Mouse (Mus musculus): ENCODE measurements around the gene Slc38a11. TPM values are rescaled to one million over a fixed set of nuclear protein-coding genes. Genes with fewer than 3 reads are reported as not detected.

Gene Slc38a11
- polyA plus RNA-seq, 1 experiment = 3.9 TPM

DNA sequence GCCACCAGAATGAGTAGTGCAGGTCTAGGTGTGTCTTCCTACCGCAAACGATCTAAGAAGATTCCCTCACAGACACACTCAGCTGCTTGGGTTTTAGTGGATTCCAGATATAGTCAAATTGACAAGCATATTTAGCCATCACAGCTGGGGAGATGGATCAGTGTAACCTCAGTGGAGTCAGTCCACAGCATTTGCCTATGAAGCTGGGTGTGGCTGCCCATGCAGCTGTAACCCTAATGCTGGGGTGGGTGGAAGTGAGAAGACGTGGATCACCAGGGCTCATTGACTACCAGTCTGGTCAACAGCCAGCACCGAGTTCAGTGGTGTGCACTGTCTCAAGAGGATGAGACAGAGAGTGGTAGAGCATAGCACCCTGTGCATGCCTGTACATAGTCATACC is 74.1 kb downstream of the Slc38a11 start:
- no peaks in the 10 kb centered on the region for H3K4me1 ChIP-seq (ENCODE audit: control insufficient read depth, insufficient read depth, low read length)
- no peak overlapping the region for H3K27ac ChIP-seq (ENCODE audit: insufficient read depth, low read length)
- H3K4me3 ChIP-seq (ENCODE audit: insufficient read depth, low read length) = no peak overlapping the region

DNA sequence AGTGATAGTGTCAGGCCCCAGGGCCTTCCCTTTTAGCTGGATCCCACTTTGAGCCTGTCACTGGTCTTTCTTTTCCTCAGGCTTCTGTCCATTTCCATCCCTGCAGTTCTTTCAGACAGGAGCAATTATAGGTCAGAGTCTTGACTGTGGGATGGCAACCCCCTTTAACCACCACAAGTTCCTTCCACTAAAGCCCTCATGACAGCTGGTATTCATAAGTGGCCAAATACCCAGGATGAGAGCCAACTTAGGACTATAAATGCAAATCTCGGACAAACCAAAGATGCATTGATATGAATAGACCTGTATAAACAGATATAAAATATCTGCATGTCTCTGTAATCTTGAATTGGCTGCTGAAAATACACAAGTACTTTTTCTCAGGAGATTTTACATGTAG is 75.1 kb downstream of the Slc38a11 start:
- no peak for TF ChIP-seq POLR2A (IDR thresholded peaks at IDR 0.05; ENCODE audit: extremely low read depth, insufficient read depth, low read length)
- no peak for TF ChIP-seq CTCF (IDR thresholded peaks at IDR 0.05; ENCODE audit: extremely low read depth, insufficient read depth, low read length)
- Histone ChIP-seq H3K4me1 (ENCODE audit: control insufficient read depth, insufficient read depth, low read length) (no peaks in the 10 kb centered on the region), H3K27ac (ENCODE audit: insufficient read depth, low read length) (no peak overlapping the region), H3K4me3 (ENCODE audit: insufficient read depth, low read length) (no peak overlapping the region)

More for the DNA sequence above, 74.1 kb downstream of the Slc38a11 start:
- TF ChIP-seq CTCF (IDR thresholded peaks at IDR 0.05; ENCODE audit: extremely low read depth, insufficient read depth, low read length) = no peak
- TF ChIP-seq POLR2A (IDR thresholded peaks at IDR 0.05; ENCODE audit: extremely low read depth, insufficient read depth, low read length) = no peak

DNA sequence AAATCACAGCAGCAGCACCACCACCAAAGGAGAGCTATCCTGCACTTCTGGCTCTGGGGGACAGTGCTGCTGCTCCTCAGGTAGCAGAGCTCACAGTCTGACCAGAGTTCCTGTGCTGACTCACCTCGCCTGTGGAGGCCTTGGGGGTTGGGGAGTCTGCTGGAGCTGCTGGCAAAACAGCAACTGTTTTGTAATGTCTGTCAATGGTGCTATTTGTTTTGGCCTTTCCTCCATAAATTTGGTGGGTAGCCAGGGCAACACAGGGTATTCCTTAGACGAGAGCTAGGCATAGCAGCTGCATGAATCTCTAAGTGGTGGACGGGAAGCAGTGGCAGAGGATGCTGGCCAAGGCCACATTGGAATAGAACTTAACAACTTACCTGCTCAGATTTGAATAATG is 78.5 kb downstream of the Slc38a11 start:
- Histone ChIP-seq H3K27ac (ENCODE audit: insufficient read depth, low read length) (no peak overlapping the region), H3K4me1 (ENCODE audit: control insufficient read depth, insufficient read depth, low read length) (no peaks in the 10 kb centered on the region), H3K4me3 (ENCODE audit: insufficient read depth, low read length) (no peak overlapping the region)
- TF ChIP-seq CTCF (IDR thresholded peaks at IDR 0.05; ENCODE audit: extremely low read depth, insufficient read depth, low read length) (no peak), POLR2A (IDR thresholded peaks at IDR 0.05; ENCODE audit: extremely low read depth, insufficient read depth, low read length) (no peak)

DNA sequence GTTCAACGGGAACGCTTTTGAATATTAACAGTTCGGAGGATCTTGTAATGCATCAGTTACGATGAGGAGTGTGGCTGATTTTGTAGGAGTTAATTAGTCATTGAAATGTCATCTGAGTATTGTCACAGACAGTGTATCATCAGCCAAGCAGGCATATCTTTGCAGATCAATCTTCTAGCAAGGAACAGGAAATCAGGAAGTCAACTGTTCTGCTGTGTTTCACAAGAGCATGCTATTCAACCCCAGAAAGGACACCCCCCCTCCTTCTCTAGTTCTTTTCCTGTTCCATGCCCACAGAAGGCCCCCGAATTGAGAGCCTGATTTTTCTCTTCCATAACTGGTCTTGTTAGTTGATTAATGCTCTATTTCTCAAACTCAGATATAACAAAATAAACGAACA is 80.9 kb downstream of the Slc38a11 start:
- no peak overlapping the region for H3K4me3 ChIP-seq (ENCODE audit: insufficient read depth, low read length)
- H3K27ac ChIP-seq (ENCODE audit: insufficient read depth, low read length) = no peak overlapping the region
- TF ChIP-seq POLR2A (IDR thresholded peaks at IDR 0.05; ENCODE audit: extremely low read depth, insufficient read depth, low read length) (no peak), CTCF (IDR thresholded peaks at IDR 0.05; ENCODE audit: extremely low read depth, insufficient read depth, low read length) (no peak)
- H3K4me1 ChIP-seq (ENCODE audit: control insufficient read depth, insufficient read depth, low read length) = no peaks in the 10 kb centered on the region

DNA sequence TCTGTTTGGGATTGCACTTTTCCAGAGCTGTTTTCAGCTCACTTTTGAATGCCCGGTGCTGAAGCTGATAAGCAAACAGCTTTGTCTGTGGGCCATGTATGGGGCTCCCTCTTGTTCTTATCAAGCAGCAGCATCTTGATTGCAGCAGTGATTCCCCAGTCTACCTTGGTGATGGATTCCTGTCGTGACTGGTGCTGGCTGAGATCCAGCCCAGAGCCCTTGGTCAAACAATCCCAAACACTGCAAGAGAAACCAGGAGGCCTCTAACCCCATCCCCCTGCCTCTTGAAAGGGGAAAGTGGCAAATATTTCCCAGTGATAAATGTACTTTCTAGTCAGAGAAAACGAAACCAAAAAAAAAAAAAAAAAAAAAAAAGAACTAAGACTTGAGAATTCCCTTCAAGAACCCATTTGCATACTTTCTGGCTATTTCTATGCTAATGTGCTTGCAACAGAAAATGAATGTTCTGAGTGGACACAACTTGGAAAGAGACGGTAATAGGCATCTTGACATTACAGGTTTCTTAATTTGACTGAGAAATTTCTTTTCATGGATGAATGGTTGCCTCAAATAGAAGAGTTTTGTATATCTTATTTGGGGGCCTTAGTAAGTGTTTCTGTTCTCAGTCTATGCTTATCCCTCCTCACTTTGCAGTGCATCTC is 84.7 kb downstream of the Slc38a11 start:
- H3K4me1 ChIP-seq (ENCODE audit: control insufficient read depth, insufficient read depth, low read length) = no peaks in the 10 kb centered on the region
- no peak overlapping the region for H3K4me3 ChIP-seq (ENCODE audit: insufficient read depth, low read length)
- no peak overlapping the region for H3K27ac ChIP-seq (ENCODE audit: insufficient read depth, low read length)
- TF ChIP-seq POLR2A (IDR thresholded peaks at IDR 0.05; ENCODE audit: extremely low read depth, insufficient read depth, low read length) = no peak
- TF ChIP-seq CTCF (IDR thresholded peaks at IDR 0.05; ENCODE audit: extremely low read depth, insufficient read depth, low read length) = no peak

DNA sequence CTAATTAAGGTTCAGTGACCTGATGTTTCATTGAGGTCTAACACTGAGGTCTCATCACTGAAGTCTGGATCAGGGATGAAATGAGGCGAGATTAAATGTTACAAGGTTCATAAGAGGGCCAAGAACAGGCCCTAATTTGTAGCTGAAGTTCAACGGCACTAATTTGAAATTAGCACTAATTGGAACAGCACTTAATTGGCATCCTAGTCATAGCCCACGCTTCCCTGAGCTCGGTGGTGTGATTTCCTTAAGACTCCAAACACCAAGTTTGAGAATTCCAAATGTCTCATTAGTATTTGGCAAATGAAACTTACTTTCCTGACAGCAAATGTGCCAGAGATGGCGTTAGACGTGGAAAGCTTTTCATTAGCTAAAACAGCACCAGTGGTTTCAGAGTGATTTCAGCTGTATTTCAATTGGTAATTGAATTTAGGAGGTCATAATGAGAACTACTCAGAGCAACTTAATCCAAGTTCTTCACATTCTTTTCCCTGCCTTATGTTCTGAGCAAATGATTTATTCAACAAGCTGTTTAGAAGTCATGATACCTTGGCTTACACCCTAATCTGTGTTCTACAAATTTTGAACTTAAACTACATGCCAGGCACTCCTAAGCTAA is 88.3 kb downstream of the Slc38a11 start:
- Histone ChIP-seq H3K4me1 (ENCODE audit: control insufficient read depth, insufficient read depth, low read length) (no peaks in the 10 kb centered on the region), H3K4me3 (ENCODE audit: insufficient read depth, low read length) (no peak overlapping the region), H3K27ac (ENCODE audit: insufficient read depth, low read length) (no peak overlapping the region)
- no peak for TF ChIP-seq POLR2A (IDR thresholded peaks at IDR 0.05; ENCODE audit: extremely low read depth, insufficient read depth, low read length)
- no peak for TF ChIP-seq CTCF (IDR thresholded peaks at IDR 0.05; ENCODE audit: extremely low read depth, insufficient read depth, low read length)

DNA sequence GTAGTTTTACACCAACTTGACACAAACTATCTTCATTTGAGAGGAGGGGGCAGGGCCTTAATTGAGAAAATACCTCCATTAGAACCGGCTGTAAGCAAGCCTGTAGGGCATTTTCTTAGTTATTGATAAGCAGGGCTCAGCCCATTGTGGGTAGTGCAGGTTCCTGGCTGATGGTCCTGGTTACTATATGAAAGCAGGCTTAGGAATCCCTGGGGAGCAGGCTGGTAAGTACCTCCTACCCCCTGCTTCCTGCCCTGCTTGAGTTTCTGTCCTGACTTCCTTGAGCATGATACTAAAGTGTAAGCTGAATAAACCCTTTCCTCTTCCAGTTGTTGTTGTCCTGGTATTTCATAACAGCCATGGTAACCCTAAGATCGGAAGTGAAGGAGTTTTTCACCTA is 89.9 kb downstream of the Slc38a11 start:
- no peak for TF ChIP-seq CTCF (IDR thresholded peaks at IDR 0.05; ENCODE audit: extremely low read depth, insufficient read depth, low read length)
- TF ChIP-seq POLR2A (IDR thresholded peaks at IDR 0.05; ENCODE audit: extremely low read depth, insufficient read depth, low read length) = no peak
- Histone ChIP-seq H3K4me1 (ENCODE audit: control insufficient read depth, insufficient read depth, low read length) (no peaks in the 10 kb centered on the region), H3K27ac (ENCODE audit: insufficient read depth, low read length) (no peak overlapping the region), H3K4me3 (ENCODE audit: insufficient read depth, low read length) (no peak overlapping the region)

DNA sequence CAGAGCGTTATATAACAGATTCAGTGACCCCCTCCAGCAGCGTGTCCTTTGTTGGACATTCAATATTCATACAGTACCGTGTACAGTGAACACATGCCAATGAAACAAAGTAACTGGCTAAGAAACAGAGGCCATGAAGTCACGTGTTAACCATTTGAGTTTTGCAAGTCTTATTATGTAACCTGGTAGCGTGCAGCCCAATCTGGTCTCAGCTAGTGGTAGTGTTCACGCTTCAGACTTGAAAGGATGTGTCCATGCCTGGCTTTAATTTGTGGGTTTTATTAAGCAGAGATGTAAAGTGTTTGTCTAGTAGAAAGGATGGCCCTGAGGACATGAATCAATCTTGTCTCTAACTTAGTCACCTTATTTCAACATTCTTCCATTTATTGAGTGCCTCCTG is 95.1 kb downstream of the Slc38a11 start:
- Histone ChIP-seq H3K4me1 (ENCODE audit: control insufficient read depth, insufficient read depth, low read length) (no peaks in the 10 kb centered on the region), H3K27ac (ENCODE audit: insufficient read depth, low read length) (no peak overlapping the region), H3K4me3 (ENCODE audit: insufficient read depth, low read length) (no peak overlapping the region)
- TF ChIP-seq POLR2A (IDR thresholded peaks at IDR 0.05; ENCODE audit: extremely low read depth, insufficient read depth, low read length) (no peak), CTCF (IDR thresholded peaks at IDR 0.05; ENCODE audit: extremely low read depth, insufficient read depth, low read length) (no peak)

DNA sequence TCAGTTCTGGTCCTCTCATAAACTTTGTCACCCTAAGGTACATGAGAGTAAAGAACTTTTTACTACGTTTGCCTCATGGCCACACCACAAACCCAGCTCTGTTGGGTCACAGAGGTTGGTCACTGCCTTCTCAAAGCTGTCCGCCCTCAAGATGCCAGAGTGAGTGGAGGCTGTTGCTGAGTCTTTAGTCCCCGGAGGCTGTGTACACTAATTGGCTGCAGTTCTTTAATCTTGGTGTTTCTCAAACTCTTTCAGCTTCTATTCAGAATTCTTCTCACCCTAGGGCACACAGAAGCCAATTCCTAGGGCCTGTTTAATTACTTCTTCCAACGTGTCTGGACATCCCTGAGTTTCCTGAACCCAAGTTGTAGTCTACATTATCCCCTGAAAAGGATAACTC is 96.0 kb downstream of the Slc38a11 start:
- H3K27ac ChIP-seq (ENCODE audit: insufficient read depth, low read length) = no peak overlapping the region
- no peak for TF ChIP-seq POLR2A (IDR thresholded peaks at IDR 0.05; ENCODE audit: extremely low read depth, insufficient read depth, low read length)
- TF ChIP-seq CTCF (IDR thresholded peaks at IDR 0.05; ENCODE audit: extremely low read depth, insufficient read depth, low read length) = no peak
- H3K4me1 ChIP-seq (ENCODE audit: control insufficient read depth, insufficient read depth, low read length) = no peaks in the 10 kb centered on the region
- no peak overlapping the region for H3K4me3 ChIP-seq (ENCODE audit: insufficient read depth, low read length)

DNA sequence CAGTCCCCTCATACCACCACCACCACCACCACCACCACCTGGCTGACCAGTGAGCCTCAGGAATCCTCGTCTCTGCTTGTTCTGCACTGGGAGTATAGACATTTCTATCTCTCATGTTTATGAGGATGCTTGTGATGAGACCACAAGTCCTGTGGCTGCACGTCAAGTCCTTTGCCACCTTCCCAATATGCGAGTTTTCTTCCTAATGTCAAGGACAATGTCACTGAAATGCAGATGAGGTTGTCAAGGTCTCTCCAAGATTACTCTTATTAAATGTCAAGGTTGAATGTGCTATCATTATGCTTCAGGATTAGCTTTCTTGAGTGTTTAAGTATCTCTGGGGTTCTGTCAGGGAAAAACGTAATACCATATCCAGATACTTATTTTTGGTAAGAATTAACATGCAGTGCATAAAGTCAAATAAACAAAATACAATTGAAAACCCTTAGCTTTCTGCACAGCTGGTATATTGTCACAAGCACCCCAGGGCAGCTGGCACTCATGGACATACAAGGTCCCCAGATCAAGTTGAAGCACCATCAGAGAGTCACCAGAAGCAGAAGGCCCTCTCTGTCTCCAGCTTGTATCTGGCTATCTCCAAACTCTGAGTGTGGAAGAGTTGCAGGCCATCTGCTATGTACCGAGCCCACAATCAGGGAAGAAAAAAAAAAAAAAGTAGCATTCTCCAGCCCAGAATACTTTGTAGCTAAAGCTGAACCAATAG is 97.1 kb downstream of the Slc38a11 start:
- TF ChIP-seq POLR2A (IDR thresholded peaks at IDR 0.05; ENCODE audit: extremely low read depth, insufficient read depth, low read length) = no peak
- no peak for TF ChIP-seq CTCF (IDR thresholded peaks at IDR 0.05; ENCODE audit: extremely low read depth, insufficient read depth, low read length)
- no peak overlapping the region for H3K27ac ChIP-seq (ENCODE audit: insufficient read depth, low read length)
- H3K4me3 ChIP-seq (ENCODE audit: insufficient read depth, low read length) = no peak overlapping the region
- no peaks in the 10 kb centered on the region for H3K4me1 ChIP-seq (ENCODE audit: control insufficient read depth, insufficient read depth, low read length)

Other genes with a start within 250 kb of the Slc38a11 start
- 6.6 and 8.5 TPM in 2 replicates for gene Cobll1, start 124.6 kb downstream of the Slc38a11 start, polyA plus RNA-seq (2012; rRNA removed)
- gene Scn3a, start 203.6 kb upstream of the Slc38a11 start, polyA plus RNA-seq (2012; rRNA removed) = 12.0 and 12.2 TPM in 2 replicates